Mouse (Mus musculus): ENCODE results near the gene Spata17. TPM values are rescaled to one million over a fixed set of nuclear protein-coding genes. Genes with fewer than 3 reads are reported as not detected.

The Spata17 gene
- 269 TPM for polyA plus RNA-seq (2014; fragmentation: Illumina TruSeq; extraction: RNeasy Lipid Tissue Mini Kit (QIAGEN cat#74804); ENCODE audit: low read depth, low replicate concordance)

GRCm38 (mm10) chr1:187215181-187216116 lies at the start of gene Spata17, which contains the start of gene Gpatch2:
Gene Spata17 (minus strand): TSS chr1:187215465.
Gene Gpatch2 (plus strand): TSS chr1:187215508.

Other genes with a start within 250 kb of the Spata17 start
- 209 TPM for gene D1Pas1, start 248.0 kb downstream of the Spata17 start, polyA plus RNA-seq (2014; fragmentation: Illumina TruSeq; extraction: RNeasy Lipid Tissue Mini Kit (QIAGEN cat#74804); ENCODE audit: low read depth, low replicate concordance)
- 26.2 TPM for gene Gpatch2, start within 50 bp of the Spata17 start, polyA plus RNA-seq (2014; fragmentation: Illumina TruSeq; extraction: RNeasy Lipid Tissue Mini Kit (QIAGEN cat#74804); ENCODE audit: low read depth, low replicate concordance)